Mouse (Mus musculus): Measurements from ENCODE around the gene Mrpl28.

GRCm38 (mm10) chr17:26131062-26131732 is 7.9 kb downstream of the Mrpl28 start:
- TF ChIP-seq CTCF (IDR thresholded peaks at IDR 0.05; ENCODE audit: low read depth): no peak
- TF ChIP-seq EP300 (IDR thresholded peaks at IDR 0.05; ENCODE audit: low read depth): no peak

Measured in liver, embryonic 14.5 days (tissue).